ENCODE assay signal across 20 mouse cellular contexts in the genomic region with DNA sequence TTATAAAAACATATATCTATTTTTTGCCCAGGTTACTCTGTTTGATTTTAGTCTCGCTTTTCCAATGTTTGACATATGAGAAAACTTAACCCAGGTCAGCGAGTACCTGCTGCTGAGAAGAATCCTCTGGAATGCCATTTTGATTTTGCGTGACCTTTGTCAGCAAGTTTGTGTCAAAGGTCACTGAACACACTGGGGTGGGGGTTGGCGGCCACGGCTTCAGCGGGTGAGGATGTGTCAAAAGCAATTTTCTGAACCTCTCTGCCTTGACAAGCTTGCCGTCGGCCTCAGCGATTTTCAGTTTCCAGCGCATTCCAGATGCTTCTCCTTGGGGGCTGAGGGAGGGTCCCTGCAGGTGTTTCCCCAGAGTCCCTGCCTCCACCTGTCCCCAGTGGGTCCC.
A peak's percentile ranks its signal among the peaks of the same experiment; 100 is the strongest.
DNase-seq lines count a peak whose midpoint lies in the region; ATAC-seq lines count a peak whose summit lies in the region.
"Had no signal": no experiment of that assay in that cellular context is flagged by ENCODE, and none has a peak within 500 bp of the region (broad histone marks: within the 10 kb centered on the region; RNA-seq: fewer than 3 reads in every experiment).

No protein-coding gene starts in this region.

- no peaks in the 10 kb centered on the region for H3K36me3 ChIP-seq in midbrain, embryonic 10.5 days
- H3K36me3 ChIP-seq in midbrain, embryonic 16.5 days (ENCODE audit: control insufficient read depth, insufficient read depth, low read length), result no peaks in the 10 kb centered on the region
- H3K36me3 ChIP-seq: embryonic facial prominence, embryonic 13.5 days; embryonic facial prominence, embryonic 15.5 days; forebrain, embryonic 10.5 days; forebrain, embryonic 12.5 days had no signal

- H3K27me3 ChIP-seq in midbrain, embryonic 10.5 days (ENCODE audit: low read depth, poor library complexity, severe bottlenecking), result peaks cover 47% of the 10 kb centered on the region
- no peaks in the 10 kb centered on the region; the same call in 1 of the 2 replicates for H3K27me3 ChIP-seq in midbrain, embryonic 16.5 days (ENCODE audit: control insufficient read depth, insufficient read depth, low read depth, low read length)

- H3K4me1 ChIP-seq in midbrain, embryonic 10.5 days, result peaks cover 33% of the 10 kb centered on the region
- peaks cover 4% of the 10 kb centered on the region; the same call in 1 of the 2 replicates for H3K4me1 ChIP-seq in midbrain, embryonic 16.5 days (ENCODE audit: control insufficient read depth, insufficient read depth, low read length)
- H3K4me1 ChIP-seq: forebrain, embryonic 12.5 days had no signal

- no peak overlapping the region for H3K4me2 ChIP-seq in midbrain, embryonic 16.5 days (ENCODE audit: low read length)
- H3K4me2 ChIP-seq: embryonic facial prominence, embryonic 13.5 days; embryonic facial prominence, embryonic 15.5 days; forebrain, embryonic 12.5 days had no signal

- WGBS in midbrain, embryonic 10.5 days, result 55% methylated on average over 10 of the region's 10 CpGs
- 58% methylated on average over 10 of the region's 10 CpGs for WGBS in midbrain, embryonic 16.5 days

- DNase-seq in midbrain, embryonic 10.5 days (ENCODE audit: low spot score), result peak; percentile 33
- peak; percentile 39 for DNase-seq in embryo, embryonic 11 days
- DNase-seq in layer of hippocampus, postnatal 36 days, result no peak
- DNase-seq in adrenal gland, postnatal 25 days, result no peak
- DNase-seq: adrenal gland, adult 2 months; adrenal gland, postnatal 10 days; adrenal gland, postnatal 36 days; cerebellum, adult 11-12 months; cerebellum, adult 2 months; cerebellum, adult 9-10 months; cerebellum, postnatal 10 days; cerebellum, postnatal 25 days had no signal

- ATAC-seq in midbrain, embryonic 16.5 days, result no peak
- ATAC-seq: forebrain, embryonic 14.5 days; forebrain, embryonic 16.5 days had no signal

- H3K4me3 ChIP-seq in midbrain, embryonic 10.5 days, result no peak overlapping the region
- no peak overlapping the region for H3K4me3 ChIP-seq in midbrain, embryonic 16.5 days (ENCODE audit: low read depth, low read length)
- H3K4me3 ChIP-seq: embryonic facial prominence, embryonic 13.5 days; embryonic facial prominence, embryonic 15.5 days; erythroblast, embryonic 14.5 days; forebrain, embryonic 10.5 days; forebrain, embryonic 12.5 days had no signal

- peaks cover 14% of the 10 kb centered on the region for H3K9me3 ChIP-seq in midbrain, embryonic 10.5 days (replicated peaks)
- no peaks in the 10 kb centered on the region for H3K9me3 ChIP-seq in midbrain, embryonic 16.5 days (replicated peaks; ENCODE audit: control insufficient read depth, low read length, poor library complexity, severe bottlenecking)
- H3K9me3 ChIP-seq: embryonic facial prominence, embryonic 15.5 days had no signal

- no peak overlapping the region for H3K27ac ChIP-seq in midbrain, embryonic 10.5 days (replicated peaks)
- H3K27ac ChIP-seq in midbrain, embryonic 16.5 days (ENCODE audit: low read length), result no peak overlapping the region
- H3K27ac ChIP-seq: embryonic facial prominence, embryonic 13.5 days; embryonic facial prominence, embryonic 15.5 days; forebrain, embryonic 10.5 days; forebrain, embryonic 12.5 days had no signal

- H3K9ac ChIP-seq in midbrain, embryonic 16.5 days (ENCODE audit: low read depth, low read length), result no peak overlapping the region
- H3K9ac ChIP-seq: embryonic facial prominence, embryonic 13.5 days; embryonic facial prominence, embryonic 15.5 days; forebrain, embryonic 12.5 days had no signal

Comparison
In these comparisons a context has a peak if more than half of its experiments do, and no peak if none do; other contexts are left out.
1. DNase-seq: peak in midbrain, embryonic 10.5 days (single experiment) and embryo, embryonic 11 days (single experiment); none in layer of hippocampus, postnatal 36 days (0 of 2) and adrenal gland, postnatal 25 days (single experiment).